Mouse (Mus musculus) cerebellum, adult 9-10 months (tissue): Measurements from ENCODE around the gene Cyp2j12.
"Not testable (repeated sequence)": the region's sequence is repeated elsewhere in the genome, so short reads cannot be mapped to it uniquely, and the experiment has no call there.

Experiments
- DNase-seq: peaks from one replicate; pipeline ENCODE4 v3.0.0; 2022

The Cyp2j12 gene

GRCm38 (mm10) chr4:96140732-96141467, at the start of gene Cyp2j12:
Gene Cyp2j12 (minus strand): TSS chr4:96141152.
- DNase-seq: no peak

GRCm38 (mm10) chr4:96189321-96189720, 48.4 kb upstream of the Cyp2j12 start:
- not testable (repeated sequence) for DNase-seq

DNA sequence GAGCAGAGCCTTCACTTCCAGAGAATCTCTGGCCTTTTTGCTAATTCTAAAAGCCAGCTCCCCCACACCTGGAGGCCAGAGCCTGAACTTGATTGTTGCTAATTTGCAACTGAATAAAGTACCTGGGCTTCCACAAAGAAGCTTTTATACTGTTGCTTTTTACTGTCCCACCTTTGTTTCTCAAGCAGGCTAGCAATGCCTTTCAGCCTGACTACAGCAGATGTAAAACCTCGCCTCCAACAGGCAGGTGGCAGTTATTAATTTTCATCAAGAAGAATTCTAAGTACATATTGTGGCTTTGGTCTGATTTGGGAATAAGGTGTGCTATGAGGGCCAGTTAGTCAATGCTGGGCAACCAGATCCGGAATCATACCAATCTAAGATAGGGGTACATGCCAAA, 47.7 kb upstream of the Cyp2j12 start:
- DNase-seq: not testable (repeated sequence)

GRCm38 (mm10) chr4:96188146-96188545, 47.2 kb upstream of the Cyp2j12 start:
- DNase-seq: not testable (repeated sequence)

- DNase-seq: not testable (repeated sequence)
These were observed 43.8 kb upstream of the Cyp2j12 start for GRCm38 (mm10) chr4:96184716-96185115.

- DNase-seq: peak; percentile 3
These were observed 21.9 kb upstream of the Cyp2j12 start for GRCm38 (mm10) chr4:96162839-96163238.

GRCm38 (mm10) chr4:96161575-96161974, 20.6 kb upstream of the Cyp2j12 start:
- no peak for DNase-seq

DNA sequence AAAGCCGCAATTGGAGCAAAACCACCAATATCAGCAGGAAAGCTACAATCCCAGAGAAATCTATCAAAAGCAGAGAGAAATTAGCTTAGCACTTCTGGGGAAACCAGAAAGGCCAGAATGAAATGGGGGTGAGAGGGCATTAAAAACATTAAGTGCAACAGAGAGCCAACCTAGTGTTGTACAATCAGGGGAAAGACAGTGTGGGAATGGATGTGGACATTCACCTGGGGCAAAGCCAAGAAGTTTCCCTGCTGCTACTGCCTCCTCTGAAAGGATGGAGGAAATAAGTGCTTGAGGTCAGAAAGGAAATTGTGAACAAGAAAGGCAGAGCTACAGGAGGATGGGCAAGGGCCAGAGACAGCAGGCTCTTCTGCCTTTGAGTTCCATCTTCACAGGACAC, 1.7 kb downstream of the Cyp2j12 start:
- no peak for DNase-seq

GRCm38 (mm10) chr4:96134246-96134645, 6.7 kb downstream of the Cyp2j12 start:
- DNase-seq: no peak

- no peak for DNase-seq
These were observed 44.1 kb downstream of the Cyp2j12 start for GRCm38 (mm10) chr4:96096841-96097240.

DNA sequence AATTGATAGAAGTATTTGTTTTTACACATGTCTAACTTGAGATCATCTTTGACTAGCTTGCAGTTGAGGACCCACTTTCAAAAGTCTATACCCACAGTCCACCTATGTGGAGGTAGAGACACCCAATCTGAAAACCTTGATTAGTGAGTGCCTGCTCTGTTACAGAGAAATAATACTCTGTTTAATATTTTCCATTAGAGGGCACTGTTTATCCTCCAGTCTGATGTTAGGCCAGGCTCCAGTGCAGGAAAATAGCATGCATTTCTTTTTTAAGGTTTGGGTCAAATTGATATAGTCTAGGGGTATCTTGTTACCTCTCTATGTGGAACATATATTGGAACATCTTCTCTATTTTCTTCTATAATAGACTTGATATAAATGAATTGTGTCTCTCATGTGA, 49.1 kb downstream of the Cyp2j12 start:
- no peak for DNase-seq

- not testable (repeated sequence) for DNase-seq
These were observed 51.5 kb downstream of the Cyp2j12 start for GRCm38 (mm10) chr4:96089356-96090048.

- DNase-seq: no peak
These were observed 62.6 kb downstream of the Cyp2j12 start for GRCm38 (mm10) chr4:96078308-96078707.

DNA sequence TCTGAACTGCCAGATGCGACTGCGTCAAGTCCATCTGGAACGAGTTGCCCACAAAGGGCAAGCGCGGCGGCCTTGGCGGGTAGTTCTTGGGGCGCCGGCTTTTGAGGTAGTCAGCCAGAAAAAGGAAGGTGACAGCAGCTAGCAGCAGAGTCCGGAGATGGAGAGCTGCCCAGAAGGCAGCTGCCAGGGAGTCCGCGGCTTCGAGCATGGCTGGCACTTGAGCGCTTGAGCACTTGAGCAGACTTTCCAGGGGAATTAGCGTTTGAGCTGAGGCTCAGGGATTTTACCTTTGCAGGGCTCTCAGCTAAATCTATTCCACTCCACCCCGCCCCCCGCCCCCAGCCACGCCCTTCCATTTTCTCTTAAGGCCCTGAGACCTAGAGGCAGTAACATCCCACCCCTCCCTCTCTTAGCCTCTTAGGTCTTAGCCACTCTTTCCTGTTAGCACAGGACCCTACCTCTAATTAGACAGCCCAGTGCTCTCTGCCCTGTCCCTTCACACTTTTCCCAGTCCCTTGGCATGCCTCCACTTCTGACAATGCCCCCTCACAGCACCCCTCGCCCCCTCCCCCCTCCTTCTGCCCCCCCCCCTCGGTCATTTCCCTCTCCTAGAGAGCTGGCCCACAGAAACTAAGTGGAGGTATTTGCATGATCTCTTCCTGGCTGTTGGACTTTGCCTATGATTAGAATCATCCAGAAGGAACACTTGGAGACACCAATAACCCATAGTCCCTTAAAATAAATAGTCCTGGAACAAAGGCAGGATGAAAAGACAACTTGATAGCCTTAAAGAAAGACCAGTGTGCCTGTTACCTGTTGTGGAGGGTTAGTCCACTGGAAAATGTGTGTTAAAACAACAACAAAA, 63.5 kb downstream of the Cyp2j12 start, which contains the start of gene Cyp2j13:
Cyp2j13 (minus strand) TSS at position 286 of the 865 bp plus-strand sequence.
- peak; percentile 64 for DNase-seq

DNA sequence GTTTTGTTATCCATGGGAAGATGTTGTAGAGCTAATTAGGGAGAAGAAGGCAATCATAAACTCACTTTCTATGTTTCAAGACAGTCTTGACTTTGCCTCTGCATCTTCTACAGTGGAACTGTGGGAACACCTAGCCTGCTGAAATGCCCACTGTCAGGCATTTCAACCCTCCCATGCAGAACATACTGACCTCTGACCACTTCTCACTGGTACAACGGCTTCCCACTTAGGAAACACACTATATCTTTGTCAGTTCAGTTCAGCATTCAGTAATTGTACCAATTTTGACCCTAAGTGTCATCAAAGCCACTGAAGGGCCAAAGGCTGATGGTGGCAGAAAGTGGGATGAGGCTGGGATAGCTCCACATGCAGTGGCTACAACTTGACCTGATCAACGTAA, 78.9 kb downstream of the Cyp2j12 start:
- DNase-seq: no peak

GRCm38 (mm10) chr4:96060106-96060505, 80.8 kb downstream of the Cyp2j12 start:
- no peak for DNase-seq
